Mouse (Mus musculus): ENCODE results near the gene Cercam.
"Not testable (repeated sequence)": the region's sequence is repeated elsewhere in the genome, so short reads cannot be mapped to it uniquely, and the experiment has no call there.

The Cercam gene

DNA sequence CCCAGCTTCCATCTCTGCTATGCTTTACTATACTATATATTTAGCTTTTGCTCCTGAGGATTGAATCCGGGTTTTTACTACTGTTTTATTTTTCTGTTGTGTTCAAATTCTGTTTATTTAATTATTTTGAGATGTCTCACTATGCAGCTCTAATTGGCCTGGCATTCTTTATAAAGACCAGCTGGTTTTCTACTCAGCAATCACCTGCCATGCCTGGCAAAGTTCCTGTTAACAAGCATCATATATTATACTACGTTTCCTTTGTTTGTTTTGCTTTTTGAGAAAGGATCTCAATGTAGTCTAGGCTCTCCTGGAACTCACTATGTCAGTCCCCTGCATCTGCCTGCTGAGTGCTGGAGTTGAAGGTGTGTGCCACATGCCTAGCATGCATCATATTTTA is 28.4 kb downstream of the Cercam start:
- no peak for DNase-seq (ENCODE audit: low spot score)

- no peak for DNase-seq (ENCODE audit: low spot score)
These were observed 29.1 kb downstream of the Cercam start for GRCm38 (mm10) chr2:29898081-29898480.

DNA sequence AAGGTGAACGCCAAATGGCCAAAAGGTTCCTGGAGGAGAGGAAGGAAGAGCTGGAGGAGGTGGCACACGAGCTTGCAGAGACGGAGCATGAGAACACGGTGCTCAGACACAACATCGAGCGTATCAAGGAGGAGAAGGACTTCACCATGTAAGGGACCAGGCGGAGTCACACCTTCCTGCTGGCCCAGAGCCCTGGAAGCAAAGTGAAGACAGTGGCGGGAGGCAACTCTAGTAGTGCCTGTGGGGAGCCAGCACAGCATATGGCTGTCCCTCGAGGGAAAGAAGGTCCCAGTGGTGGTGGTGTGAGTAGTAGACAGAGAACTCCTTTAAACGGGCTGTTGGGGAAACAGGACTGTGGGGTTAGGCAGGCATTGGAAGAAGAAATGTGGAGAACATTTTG is 33.2 kb downstream of the Cercam start:
- DNase-seq (ENCODE audit: low spot score): no peak

DNA sequence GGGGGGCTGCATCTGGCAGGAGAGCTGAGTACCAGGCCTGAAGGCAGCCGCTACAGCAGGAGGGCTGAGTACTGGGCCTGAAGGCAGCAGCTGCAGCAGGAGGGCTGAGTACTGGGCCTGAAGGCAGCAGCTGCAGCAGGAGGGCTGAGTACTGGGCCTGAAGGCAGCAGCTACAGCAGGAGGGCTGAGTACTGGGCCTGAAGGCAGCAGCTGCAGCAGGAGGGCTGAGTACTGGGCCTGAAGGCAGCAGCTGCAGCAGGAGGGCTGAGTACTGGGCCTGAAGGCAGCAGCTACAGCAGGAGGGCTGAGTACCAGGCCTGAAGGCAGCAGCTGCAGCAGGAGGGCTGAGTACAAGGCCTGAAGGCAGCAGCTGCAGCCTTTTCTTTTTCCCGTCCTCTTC is 39.2 kb downstream of the Cercam start:
- not testable (repeated sequence) for DNase-seq (ENCODE audit: low spot score)

DNA sequence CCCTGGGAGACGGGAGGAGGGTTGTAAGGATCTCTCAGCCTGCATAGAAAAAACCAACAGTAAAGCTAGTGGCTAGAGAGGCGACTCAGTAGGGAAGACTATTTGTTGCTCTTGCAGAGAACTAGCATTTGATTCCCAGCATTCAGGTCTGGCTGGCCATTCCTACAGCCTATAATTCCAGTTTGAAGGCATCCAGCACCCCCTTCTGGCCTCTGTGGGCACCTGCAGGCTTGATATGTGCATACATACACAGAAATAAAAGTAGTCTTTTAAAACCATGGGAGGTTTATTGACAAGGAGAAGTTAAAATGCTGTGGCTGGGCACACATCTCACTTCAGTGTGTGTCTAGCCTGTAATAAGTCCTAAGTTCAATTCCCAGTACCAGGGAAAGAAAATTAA is 41.1 kb downstream of the Cercam start:
- no peak for DNase-seq (ENCODE audit: low spot score)

DNA sequence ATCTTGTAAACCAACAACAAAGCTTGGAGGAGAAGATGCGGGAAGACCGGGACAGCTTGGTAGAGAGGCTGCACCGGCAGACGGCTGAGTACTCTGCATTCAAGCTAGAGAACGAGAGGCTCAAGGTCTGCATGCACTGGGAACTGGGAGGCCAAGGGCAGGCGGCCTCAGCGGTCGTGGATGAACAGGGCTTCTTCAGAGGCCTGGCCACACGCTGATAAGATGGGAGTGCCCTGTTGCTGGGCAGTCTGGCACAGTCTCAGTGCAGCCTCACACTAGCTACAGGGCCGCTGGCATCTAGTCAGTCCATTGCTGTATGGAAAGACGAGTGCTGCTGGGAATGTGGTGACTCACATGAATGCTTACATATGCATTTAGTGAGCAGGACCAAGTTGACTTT is 48.7 kb downstream of the Cercam start:
- DNase-seq (ENCODE audit: low spot score): peak; percentile 43

GRCm38 (mm10) chr2:29922011-29922410 is 53.0 kb downstream of the Cercam start:
- peak; percentile 60 for DNase-seq (ENCODE audit: low spot score)

DNA sequence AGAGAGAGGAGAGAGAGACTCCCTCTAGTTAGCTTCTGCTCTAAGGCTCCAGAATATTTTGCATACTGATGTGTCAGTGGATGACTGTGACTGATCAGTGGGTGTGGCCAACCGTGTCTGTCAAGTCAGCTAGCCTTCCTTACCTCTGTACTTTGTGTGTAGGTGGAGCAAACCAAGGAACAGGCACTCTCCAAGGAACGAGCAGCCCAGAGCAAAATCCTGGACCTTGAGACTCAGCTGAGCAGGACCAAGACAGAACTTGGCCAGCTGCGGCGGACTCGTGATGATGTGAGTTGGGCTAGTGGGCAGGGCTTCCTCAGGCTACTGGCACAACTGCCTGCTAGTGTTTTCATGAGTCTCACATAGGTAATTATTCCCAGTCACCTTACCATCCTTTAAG is 57.6 kb downstream of the Cercam start:
- no peak for DNase-seq (ENCODE audit: low spot score)

DNA sequence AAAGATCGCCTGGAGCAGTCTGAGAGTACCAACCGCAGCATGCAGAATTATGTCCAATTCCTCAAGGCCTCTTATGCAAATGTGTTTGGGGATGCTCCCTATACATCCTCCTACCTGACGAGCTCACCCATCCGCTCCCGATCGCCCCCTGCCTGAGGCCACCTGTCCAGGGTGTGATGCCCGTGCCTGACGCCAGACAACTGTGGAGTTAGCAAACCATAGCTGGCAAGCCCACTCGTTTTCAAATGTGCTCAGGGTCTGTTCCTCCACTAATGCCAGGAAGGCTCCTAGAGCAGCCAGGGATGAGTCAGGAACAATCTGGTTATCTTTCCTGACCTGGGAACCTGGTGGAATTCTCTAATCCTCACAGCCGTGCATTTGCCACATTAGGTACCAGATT is 61.5 kb downstream of the Cercam start:
- DNase-seq (ENCODE audit: low spot score): no peak

- DNase-seq (ENCODE audit: low spot score): no peak
These were observed 62.2 kb downstream of the Cercam start for GRCm38 (mm10) chr2:29931194-29931593.

Data from ovary, postnatal 36 days (tissue).